8 mouse cellular contexts compared by ENCODE assay signal in genomic region chr19:5058801-5059771, GRCm38 (mm10). TPM values are rescaled to one million over a fixed set of nuclear protein-coding genes. Genes with fewer than 3 reads are reported as not detected.
DNase-seq lines count a peak whose midpoint lies in the region; ATAC-seq and TF ChIP-seq lines count a peak whose summit lies in the region.

No protein-coding gene starts in this region.

- ATAC-seq in lung, embryonic 14.5 days (ENCODE audit: insufficient read depth) = peak; percentile 52
- no peak for ATAC-seq in embryonic facial prominence, embryonic 13.5 days (ENCODE audit: insufficient number of reproducible peaks, insufficient read depth, low FRiP score, low TSS enrichment, low read depth)
- peak; percentile 53 for ATAC-seq in intestine, embryonic 16.5 days
- no peak for ATAC-seq in midbrain, embryonic 16.5 days
- ATAC-seq in activated CD4-positive, CD25-positive, alpha-beta regulatory T cell, adult 4 months = no peak

- no peak for TF ChIP-seq CTCF in lung, embryonic 14.5 days (IDR thresholded peaks at IDR 0.05; ENCODE audit: low read depth)
- no peak for TF ChIP-seq CTCF in lung, adult 2 months (IDR thresholded peaks at IDR 0.05; ENCODE audit: insufficient read depth, low read length)

- H3K4me2 ChIP-seq in lung, embryonic 14.5 days = peak overlapping the region; percentile 41
- peak overlapping the region; percentile 16 for H3K4me2 ChIP-seq in embryonic facial prominence, embryonic 13.5 days
- H3K4me2 ChIP-seq in intestine, embryonic 16.5 days (ENCODE audit: low read depth, low read length) = no peak overlapping the region
- H3K4me2 ChIP-seq in midbrain, embryonic 16.5 days (ENCODE audit: low read length) = no peak overlapping the region

- peak; percentile 69 for DNase-seq in lung, embryonic 14.5 days
- no peak for DNase-seq in lung, adult 2 months
- DNase-seq in ovary, postnatal 36 days (ENCODE audit: low spot score) = no peak
- DNase-seq in left cerebral cortex, adult 8-10 months (ENCODE audit: low spot score in 2 of 2) = no peak

- H3K4me3 ChIP-seq in lung, embryonic 14.5 days (ENCODE audit: low read depth, low read length) = no peak overlapping the region
- H3K4me3 ChIP-seq in lung, adult 2 months (replicated peaks; ENCODE audit: extremely low read depth, low read depth, low read length) = no peak overlapping the region
- H3K4me3 ChIP-seq in embryonic facial prominence, embryonic 13.5 days = no peak overlapping the region
- H3K4me3 ChIP-seq in intestine, embryonic 16.5 days (ENCODE audit: low read length) = no peak overlapping the region
- no peak overlapping the region for H3K4me3 ChIP-seq in midbrain, embryonic 16.5 days (ENCODE audit: low read depth, low read length)

- no peak for TF ChIP-seq POLR2A in lung, adult 2 months (IDR thresholded peaks at IDR 0.05; ENCODE audit: borderline replicate concordance, extremely low read depth, low read depth, low read length)

- H3K36me3 ChIP-seq in lung, embryonic 14.5 days (ENCODE audit: insufficient read depth) = no peaks in the 10 kb centered on the region
- no peaks in the 10 kb centered on the region for H3K36me3 ChIP-seq in embryonic facial prominence, embryonic 13.5 days
- no peaks in the 10 kb centered on the region for H3K36me3 ChIP-seq in intestine, embryonic 16.5 days (ENCODE audit: control insufficient read depth, insufficient read depth, low read length)
- no peaks in the 10 kb centered on the region for H3K36me3 ChIP-seq in midbrain, embryonic 16.5 days (ENCODE audit: control insufficient read depth, insufficient read depth, low read length)

- H3K9me3 ChIP-seq in lung, embryonic 14.5 days (ENCODE audit: low read depth, low read length) = no peaks in the 10 kb centered on the region
- H3K9me3 ChIP-seq in embryonic facial prominence, embryonic 13.5 days = no peaks in the 10 kb centered on the region
- no peaks in the 10 kb centered on the region for H3K9me3 ChIP-seq in intestine, embryonic 16.5 days (ENCODE audit: control insufficient read depth, low read length)
- no peaks in the 10 kb centered on the region for H3K9me3 ChIP-seq in midbrain, embryonic 16.5 days (replicated peaks; ENCODE audit: control insufficient read depth, low read length, poor library complexity, severe bottlenecking)

- no peaks in the 10 kb centered on the region for H3K27me3 ChIP-seq in lung, embryonic 14.5 days (ENCODE audit: insufficient read depth, low read length)
- peaks cover 5% of the 10 kb centered on the region for H3K27me3 ChIP-seq in embryonic facial prominence, embryonic 13.5 days
- 0 out of 2 replicates have a peak, but pooled peaks cover under 1% of the 10 kb centered on the region for H3K27me3 ChIP-seq in intestine, embryonic 16.5 days (replicated peaks; ENCODE audit: control insufficient read depth, insufficient read depth, low read length)
- H3K27me3 ChIP-seq in midbrain, embryonic 16.5 days (ENCODE audit: control insufficient read depth, insufficient read depth, low read depth, low read length) = peaks cover 2% of the 10 kb centered on the region; the same call in 1 of the 2 replicates

- 8% methylated on average over 10 of the region's 10 CpGs for WGBS in lung, embryonic 14.5 days
- WGBS in lung, adult 2 months = 20% methylated on average over 10 of the region's 10 CpGs
- WGBS in embryonic facial prominence, embryonic 13.5 days = 11% methylated on average over 10 of the region's 10 CpGs
- 9% methylated on average over 10 of the region's 10 CpGs for WGBS in intestine, embryonic 16.5 days
- 20% methylated on average over 10 of the region's 10 CpGs for WGBS in midbrain, embryonic 16.5 days

- peak overlapping the region; percentile 28; the same call in 1 of the 2 replicates for H3K9ac ChIP-seq in lung, embryonic 14.5 days
- H3K9ac ChIP-seq in embryonic facial prominence, embryonic 13.5 days = peak overlapping the region; percentile 57
- peak overlapping the region; percentile 48 for H3K9ac ChIP-seq in intestine, embryonic 16.5 days (ENCODE audit: low read depth, low read length)
- H3K9ac ChIP-seq in midbrain, embryonic 16.5 days (ENCODE audit: low read depth, low read length) = peak overlapping the region; percentile 44; the same call in 1 of the 2 replicates

- H3K27ac ChIP-seq in lung, embryonic 14.5 days (ENCODE audit: low read depth) = peak overlapping the region; percentile 90
- H3K27ac ChIP-seq in embryonic facial prominence, embryonic 13.5 days = peak overlapping the region; percentile 87
- peak overlapping the region; percentile 64 for H3K27ac ChIP-seq in intestine, embryonic 16.5 days (ENCODE audit: low read length)
- no peak overlapping the region for H3K27ac ChIP-seq in midbrain, embryonic 16.5 days (ENCODE audit: low read length)

- peaks cover 40% of the 10 kb centered on the region for H3K4me1 ChIP-seq in lung, embryonic 14.5 days (ENCODE audit: insufficient read depth)
- H3K4me1 ChIP-seq in lung, adult 2 months (ENCODE audit: control insufficient read depth, insufficient read depth, low read length) = peaks cover 7% of the 10 kb centered on the region; the same call in 1 of the 2 replicates
- peaks cover 47% of the 10 kb centered on the region for H3K4me1 ChIP-seq in embryonic facial prominence, embryonic 13.5 days
- peaks cover 34% of the 10 kb centered on the region for H3K4me1 ChIP-seq in intestine, embryonic 16.5 days (ENCODE audit: control insufficient read depth, insufficient read depth, low read length)
- peaks cover 3% of the 10 kb centered on the region; the same call in 1 of the 2 replicates for H3K4me1 ChIP-seq in midbrain, embryonic 16.5 days (ENCODE audit: control insufficient read depth, insufficient read depth, low read length)

RNA-seq across cellular contexts. Expression of gene Cd248, which starts 8.8 kb away (rescaled TPM):
- 105 and 110 TPM in 2 replicates for polyA plus RNA-seq in lung, embryonic 14.5 days (2014; fragmentation: Nextera tagmentation; extraction: Ambion mirVana)
- polyA plus RNA-seq in lung, adult 2 months (2012; rRNA removed) = 20.9 and 22.6 TPM in 2 replicates
- polyA plus RNA-seq in embryonic facial prominence, embryonic 13.5 days (2015; fragmentation: Nextera tagmentation; extraction: Ambion mirVana) = 89.1 and 90.6 TPM in 2 replicates
- 42.8 and 49.6 TPM in 2 replicates for polyA plus RNA-seq in intestine, embryonic 16.5 days (2015; fragmentation: Nextera tagmentation; extraction: Ambion mirVana)
- polyA plus RNA-seq in midbrain, embryonic 16.5 days (2015; fragmentation: Nextera tagmentation; extraction: Ambion mirVana) = 16.0 and 16.5 TPM in 2 replicates
- total RNA-seq in left cerebral cortex, adult 8-10 months (2022) = 1 to 10 TPM; 5.3 to 6.6 (median 6.1) TPM
- polyA plus RNA-seq in activated CD4-positive, CD25-positive, alpha-beta regulatory T cell, adult 4 months (2017; shearing (Covaris generic)) = not detected

RNA-seq across cellular contexts. Expression of gene Rin1, which starts 8.8 kb away (rescaled TPM):
- 4.0 and 5.9 TPM in 2 replicates for polyA plus RNA-seq in lung, embryonic 14.5 days (2014; fragmentation: Nextera tagmentation; extraction: Ambion mirVana)
- polyA plus RNA-seq in lung, adult 2 months (2012; rRNA removed) = 10.2 and 10.4 TPM in 2 replicates
- polyA plus RNA-seq in embryonic facial prominence, embryonic 13.5 days (2015; fragmentation: Nextera tagmentation; extraction: Ambion mirVana) = 0.99 and 1.5 TPM in 2 replicates
- polyA plus RNA-seq in intestine, embryonic 16.5 days (2015; fragmentation: Nextera tagmentation; extraction: Ambion mirVana) = 2.5 and 2.8 TPM in 2 replicates
- polyA plus RNA-seq in midbrain, embryonic 16.5 days (2015; fragmentation: Nextera tagmentation; extraction: Ambion mirVana) = 1.5 and 1.8 TPM in 2 replicates
- 10 to 100 TPM; 72.9 to 88.1 (median 78.2) TPM for total RNA-seq in left cerebral cortex, adult 8-10 months (2022)
- under 1 TPM in 1 of 2 experiments, not detected in 1; 0.13 TPM for polyA plus RNA-seq in activated CD4-positive, CD25-positive, alpha-beta regulatory T cell, adult 4 months (2017; shearing (Covaris generic))

RNA-seq across cellular contexts. Expression of gene Brms1, which starts 17.9 kb away (rescaled TPM):
- 43.4 and 48.0 TPM in 2 replicates for polyA plus RNA-seq in lung, embryonic 14.5 days (2014; fragmentation: Nextera tagmentation; extraction: Ambion mirVana)
- polyA plus RNA-seq in lung, adult 2 months (2012; rRNA removed) = 36.3 and 40.4 TPM in 2 replicates
- 40.6 and 42.9 TPM in 2 replicates for polyA plus RNA-seq in embryonic facial prominence, embryonic 13.5 days (2015; fragmentation: Nextera tagmentation; extraction: Ambion mirVana)
- 43.7 and 44.1 TPM in 2 replicates for polyA plus RNA-seq in intestine, embryonic 16.5 days (2015; fragmentation: Nextera tagmentation; extraction: Ambion mirVana)
- 26.8 and 36.2 TPM in 2 replicates for polyA plus RNA-seq in midbrain, embryonic 16.5 days (2015; fragmentation: Nextera tagmentation; extraction: Ambion mirVana)
- 10 to 100 TPM; 23.7 to 29.7 (median 25.4) TPM for total RNA-seq in left cerebral cortex, adult 8-10 months (2022)
- 100 to 1,000 TPM in 1 of 2 experiments, 10 to 100 TPM in 1; 91.4 to 102 TPM for polyA plus RNA-seq in activated CD4-positive, CD25-positive, alpha-beta regulatory T cell, adult 4 months (2017; shearing (Covaris generic))

RNA-seq across cellular contexts. Expression of gene AC124502.3, which starts 20.4 kb away (rescaled TPM):
- 1.3 and 1.8 TPM in 2 replicates for polyA plus RNA-seq in lung, embryonic 14.5 days (2014; fragmentation: Nextera tagmentation; extraction: Ambion mirVana)
- polyA plus RNA-seq in lung, adult 2 months (2012; rRNA removed) = 0.58 and 0.78 TPM in 2 replicates
- 2.3 and 3.5 TPM in 2 replicates for polyA plus RNA-seq in embryonic facial prominence, embryonic 13.5 days (2015; fragmentation: Nextera tagmentation; extraction: Ambion mirVana)
- polyA plus RNA-seq in intestine, embryonic 16.5 days (2015; fragmentation: Nextera tagmentation; extraction: Ambion mirVana) = 0.92 and 1.5 TPM in 2 replicates
- polyA plus RNA-seq in midbrain, embryonic 16.5 days (2015; fragmentation: Nextera tagmentation; extraction: Ambion mirVana) = 2.9 and 4.2 TPM in 2 replicates
- total RNA-seq in left cerebral cortex, adult 8-10 months (2022) = 1 to 10 TPM; 3.2 to 6.4 (median 4.7) TPM
- under 1 TPM; 0.40 to 0.68 TPM for polyA plus RNA-seq in activated CD4-positive, CD25-positive, alpha-beta regulatory T cell, adult 4 months (2017; shearing (Covaris generic))

RNA-seq across cellular contexts. Expression of gene B4gat1, which starts 20.5 kb away (rescaled TPM):
- 45.8 and 47.9 TPM in 2 replicates for polyA plus RNA-seq in lung, embryonic 14.5 days (2014; fragmentation: Nextera tagmentation; extraction: Ambion mirVana)
- 38.0 and 38.7 TPM in 2 replicates for polyA plus RNA-seq in lung, adult 2 months (2012; rRNA removed)
- 47.1 and 49.5 TPM in 2 replicates for polyA plus RNA-seq in embryonic facial prominence, embryonic 13.5 days (2015; fragmentation: Nextera tagmentation; extraction: Ambion mirVana)
- 34.2 and 39.3 TPM in 2 replicates for polyA plus RNA-seq in intestine, embryonic 16.5 days (2015; fragmentation: Nextera tagmentation; extraction: Ambion mirVana)
- polyA plus RNA-seq in midbrain, embryonic 16.5 days (2015; fragmentation: Nextera tagmentation; extraction: Ambion mirVana) = 82.9 and 102 TPM in 2 replicates
- 100 to 1,000 TPM; 129 to 141 (median 138) TPM for total RNA-seq in left cerebral cortex, adult 8-10 months (2022)
- polyA plus RNA-seq in activated CD4-positive, CD25-positive, alpha-beta regulatory T cell, adult 4 months (2017; shearing (Covaris generic)) = 10 to 100 TPM; 10.5 to 13.4 TPM

Comparison
In these comparisons a context has a peak if more than half of its experiments do, and no peak if none do; other contexts are left out.
1. ATAC-seq: peak in lung, embryonic 14.5 days (single experiment) and intestine, embryonic 16.5 days (single experiment); none in embryonic facial prominence, embryonic 13.5 days (single experiment), midbrain, embryonic 16.5 days (single experiment) and activated CD4-positive, CD25-positive, alpha-beta regulatory T cell, adult 4 months (single experiment).
2. H3K4me2 ChIP-seq: peak in lung, embryonic 14.5 days (single experiment) and embryonic facial prominence, embryonic 13.5 days (single experiment); none in intestine, embryonic 16.5 days (single experiment) and midbrain, embryonic 16.5 days (single experiment).
3. RNA of gene Cd248, which starts 8.8 kb away (polyA plus RNA-seq): 105 to 110 TPM in lung, embryonic 14.5 days, 89.1 to 90.6 TPM in embryonic facial prominence, embryonic 13.5 days, 42.8 to 49.6 TPM in intestine, embryonic 16.5 days, 20.9 to 22.6 TPM in lung, adult 2 months and 16.0 to 16.5 TPM in midbrain, embryonic 16.5 days; not detected in activated CD4-positive, CD25-positive, alpha-beta regulatory T cell, adult 4 months; every median in the first group is over 10 times any median in the second.
4. Peak in every context shown above with its lines, with median percentiles within 50 percentile points of each other: H3K9ac ChIP-seq.